Mouse (Mus musculus) layer of hippocampus, adult 2 months (tissue): Measurements from ENCODE around the gene Sned1. TPM values are rescaled to one million over a fixed set of nuclear protein-coding genes. Genes with fewer than 3 reads are reported as not detected.

Source experiments
- DNase-seq, 2 experiments: peaks; one replicate each; pipeline ENCODE4 v3.0.0; 2022; ENCODE audit warnings: low spot score in 2 of 2
- H3K27ac ChIP-seq: fragments of 200-600 bp; 2 replicates; pipeline ENCODE4 v1.8.1; 2022
- H3K4me3 ChIP-seq: fragments of 200-600 bp; 2 replicates; pipeline ENCODE4 v1.8.1; 2022; ENCODE audit warnings: mild to moderate bottlenecking
- CTCF ChIP-seq: fragments of 200-600 bp; conservative IDR thresholded peaks from 2 replicates; pipeline ENCODE4 v1.8.1; 2022; ENCODE audit warnings: antibody characterized with exemption, mild to moderate bottlenecking, moderate library complexity
- total RNA-seq, 2 experiments: library from RNA; stranded (reverse); gene quantifications; 2 replicates each; pipeline ENCODE4 v1.2.3; 2021

The Sned1 gene
- total RNA-seq, 2 experiments from 2014 or later = 4.7 to 7.7 TPM

GRCm38 (mm10) chr1:93214612-93215011, 21.0 kb upstream of the Sned1 start:
- TF ChIP-seq CTCF = no peak
- Histone ChIP-seq H3K4me3 (no peak overlapping the region), H3K27ac (no peak overlapping the region)
- no peak for DNase-seq

- no peak for TF ChIP-seq CTCF
- no peak for DNase-seq
- no peak overlapping the region for H3K4me3 ChIP-seq
- no peak overlapping the region for H3K27ac ChIP-seq
Measured at GRCm38 (mm10) chr1:93216839-93217497, 18.7 kb upstream of the Sned1 start.

- Histone ChIP-seq H3K4me3 (no peak overlapping the region), H3K27ac (no peak overlapping the region)
- DNase-seq = no peak
- no peak for TF ChIP-seq CTCF
Measured at GRCm38 (mm10) chr1:93217530-93217929, 18.1 kb upstream of the Sned1 start.

GRCm38 (mm10) chr1:93220776-93221175, 14.9 kb upstream of the Sned1 start:
- no peak for DNase-seq
- no peak overlapping the region for H3K27ac ChIP-seq
- no peak overlapping the region for H3K4me3 ChIP-seq
- TF ChIP-seq CTCF = no peak

GRCm38 (mm10) chr1:93223972-93224371, 11.7 kb upstream of the Sned1 start:
- no peak overlapping the region for H3K4me3 ChIP-seq
- DNase-seq = no peak
- peak; percentile 78 for TF ChIP-seq CTCF
- no peak overlapping the region for H3K27ac ChIP-seq

- no peak for DNase-seq
- no peak overlapping the region for H3K27ac ChIP-seq
- TF ChIP-seq CTCF = no peak
- no peak overlapping the region for H3K4me3 ChIP-seq
Measured at GRCm38 (mm10) chr1:93225226-93225625, 10.4 kb upstream of the Sned1 start.

- Histone ChIP-seq H3K4me3 (no peak overlapping the region), H3K27ac (no peak overlapping the region)
- no peak for DNase-seq
- no peak for TF ChIP-seq CTCF
Measured at GRCm38 (mm10) chr1:93225731-93226520, 9.7 kb upstream of the Sned1 start.

GRCm38 (mm10) chr1:93227303-93227975, 8.2 kb upstream of the Sned1 start:
- no peak for DNase-seq
- Histone ChIP-seq H3K4me3 (no peak overlapping the region), H3K27ac (peak overlapping the region; percentile 53; the same call in 1 of the 2 replicates)
- no peak for TF ChIP-seq CTCF

- DNase-seq = no peak
- Histone ChIP-seq H3K27ac (peak overlapping the region; percentile 53; the same call in 1 of the 2 replicates), H3K4me3 (no peak overlapping the region)
- no peak for TF ChIP-seq CTCF
Measured at GRCm38 (mm10) chr1:93227976-93228365, 7.7 kb upstream of the Sned1 start.

GRCm38 (mm10) chr1:93229221-93229620, 6.4 kb upstream of the Sned1 start:
- DNase-seq = no peak
- H3K27ac ChIP-seq = no peak overlapping the region
- no peak for TF ChIP-seq CTCF

GRCm38 (mm10) chr1:93229626-93230025, 6.0 kb upstream of the Sned1 start:
- no peak for TF ChIP-seq CTCF
- no peak for DNase-seq
- no peak overlapping the region for H3K27ac ChIP-seq
- H3K4me3 ChIP-seq = no peak overlapping the region

More at GRCm38 (mm10) chr1:93229221-93229620, 6.4 kb upstream of the Sned1 start:
- no peak overlapping the region for H3K4me3 ChIP-seq

- Histone ChIP-seq H3K4me3 (peak overlapping the region; percentile 60), H3K27ac (peak overlapping the region; percentile 80; the same call in 1 of the 2 replicates)
- peak; percentile 76 for TF ChIP-seq CTCF
- DNase-seq = no peak
Measured at GRCm38 (mm10) chr1:93236545-93236924, 894 bp downstream of the Sned1 start.

GRCm38 (mm10) chr1:93237676-93238075, 2.0 kb downstream of the Sned1 start:
- H3K27ac ChIP-seq = no peak overlapping the region
- no peak for DNase-seq
- no peak for TF ChIP-seq CTCF
- no peak overlapping the region for H3K4me3 ChIP-seq
